Mouse (Mus musculus): ENCODE data around the gene Apbb1. TPM values are rescaled to one million over a fixed set of nuclear protein-coding genes. Genes with fewer than 3 reads are reported as not detected.

Gene Apbb1
- total and polyA plus RNA-seq, 2 experiments = 1.1 to 1.6 TPM

DNA sequence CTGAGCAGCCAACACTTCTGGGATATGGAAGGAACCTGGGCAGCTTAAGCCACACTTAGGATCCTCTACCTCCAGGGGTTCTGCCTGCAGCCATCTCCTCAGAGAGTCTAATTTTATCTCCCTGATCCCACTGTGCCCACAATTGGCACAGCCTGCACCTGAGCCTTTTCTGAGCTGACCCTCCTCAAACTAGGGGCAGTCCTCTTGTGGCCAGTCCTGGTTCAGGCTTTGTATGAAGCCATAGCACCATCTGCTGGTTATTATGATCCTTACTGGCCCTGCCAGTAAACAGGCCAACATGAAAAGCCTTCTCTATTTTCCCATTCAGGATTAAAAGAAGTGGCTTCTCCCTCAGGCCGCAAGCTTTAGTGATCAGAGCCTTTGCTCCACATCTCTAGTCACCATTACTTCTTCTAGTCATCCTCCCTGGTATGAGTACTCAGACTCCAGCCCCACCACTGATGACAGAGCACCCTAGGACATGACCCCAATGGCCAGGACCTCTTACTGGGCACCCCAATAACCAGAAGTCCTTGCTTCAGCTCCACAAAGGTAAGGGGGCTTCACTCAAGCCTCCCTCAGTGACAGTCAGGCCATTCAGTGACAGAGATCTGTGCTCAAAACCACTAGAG is 54.0 kb downstream of the Apbb1 start:
- H3K36me3 ChIP-seq (ENCODE audit: control insufficient read depth, insufficient read depth, low read length) = no peaks in the 10 kb centered on the region
- H3K9ac ChIP-seq (ENCODE audit: low read depth, low read length) = no peak overlapping the region
- no peaks in the 10 kb centered on the region for H3K79me2 ChIP-seq (ENCODE audit: control insufficient read depth, insufficient read depth, low read length)
- H3K4me1 ChIP-seq (ENCODE audit: control insufficient read depth, insufficient read depth, low read length) = no peaks in the 10 kb centered on the region
- H3K27me3 ChIP-seq (ENCODE audit: control insufficient read depth, insufficient read depth, low read length) = no peaks in the 10 kb centered on the region
- H3K4me3 ChIP-seq (ENCODE audit: insufficient read depth, low read depth, low read length) = no peak overlapping the region
- 64% methylated on average over 1 of the region's 1 CpGs for WGBS
- peak; percentile 35 for TF ChIP-seq CTCF (IDR thresholded peaks at IDR 0.05; ENCODE audit: low read depth, low read length)
- no peak for TF ChIP-seq POLR2A (IDR thresholded peaks at IDR 0.05; ENCODE audit: extremely low read depth, insufficient read depth, low read length)
- H3K27ac ChIP-seq (replicated peaks; ENCODE audit: insufficient read depth, low read depth, low read length) = no peak overlapping the region
- no peak for DNase-seq (ENCODE audit: extremely low read depth, low read depth, low spot score)

- H3K27ac ChIP-seq (replicated peaks; ENCODE audit: insufficient read depth, low read depth, low read length) = no peak overlapping the region
- no peak for TF ChIP-seq CTCF (IDR thresholded peaks at IDR 0.05; ENCODE audit: low read depth, low read length)
- no peak for TF ChIP-seq POLR2A (IDR thresholded peaks at IDR 0.05; ENCODE audit: extremely low read depth, insufficient read depth, low read length)
Observed at GRCm38 (mm10) chr7:105524222-105524621, 57.2 kb downstream of the Apbb1 start.

DNA sequence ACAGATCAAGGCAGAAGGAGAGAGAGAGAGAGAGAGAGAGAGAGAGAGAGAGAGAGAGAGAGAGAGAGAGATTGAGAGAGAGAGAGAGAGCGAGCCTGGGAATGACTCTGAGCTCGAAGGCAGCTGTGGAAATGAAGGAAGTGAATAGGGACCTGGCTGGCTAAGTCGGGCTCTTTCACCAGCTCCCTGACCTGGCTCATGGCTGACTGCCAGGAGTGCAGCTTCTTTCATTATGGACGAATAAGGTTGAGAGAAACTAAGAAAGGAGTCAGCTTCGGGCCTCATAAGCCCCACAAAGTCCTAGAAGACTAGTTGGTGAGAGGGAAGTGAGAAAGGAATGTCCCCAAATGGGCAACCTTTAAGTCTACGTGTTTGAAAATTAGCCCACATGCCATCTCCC is 61.3 kb downstream of the Apbb1 start:
- H3K27me3 ChIP-seq (ENCODE audit: control insufficient read depth, insufficient read depth, low read length) = no peaks in the 10 kb centered on the region
- H3K27ac ChIP-seq (replicated peaks; ENCODE audit: insufficient read depth, low read depth, low read length) = no peak overlapping the region
- TF ChIP-seq POLR2A (IDR thresholded peaks at IDR 0.05; ENCODE audit: extremely low read depth, insufficient read depth, low read length) (no peak), CTCF (IDR thresholded peaks at IDR 0.05; ENCODE audit: low read depth, low read length) (no peak)
- H3K4me3 ChIP-seq (ENCODE audit: insufficient read depth, low read depth, low read length) = no peak overlapping the region
- 52% methylated on average over 6 of the region's 6 CpGs for WGBS
- H3K9ac ChIP-seq (ENCODE audit: low read depth, low read length) = no peak overlapping the region
- DNase-seq (ENCODE audit: extremely low read depth, low read depth, low spot score) = peak; percentile 9
- H3K79me2 ChIP-seq (ENCODE audit: control insufficient read depth, insufficient read depth, low read length) = no peaks in the 10 kb centered on the region
- no peaks in the 10 kb centered on the region for H3K4me1 ChIP-seq (ENCODE audit: control insufficient read depth, insufficient read depth, low read length)
- no peaks in the 10 kb centered on the region for H3K36me3 ChIP-seq (ENCODE audit: control insufficient read depth, insufficient read depth, low read length)

More at GRCm38 (mm10) chr7:105524222-105524621, 57.2 kb downstream of the Apbb1 start:
- Histone ChIP-seq H3K9ac (ENCODE audit: low read depth, low read length) (no peak overlapping the region), H3K4me1 (ENCODE audit: control insufficient read depth, insufficient read depth, low read length) (no peaks in the 10 kb centered on the region), H3K4me3 (ENCODE audit: insufficient read depth, low read depth, low read length) (no peak overlapping the region), H3K27me3 (ENCODE audit: control insufficient read depth, insufficient read depth, low read length) (no peaks in the 10 kb centered on the region), H3K79me2 (ENCODE audit: control insufficient read depth, insufficient read depth, low read length) (no peaks in the 10 kb centered on the region), H3K36me3 (ENCODE audit: control insufficient read depth, insufficient read depth, low read length) (no peaks in the 10 kb centered on the region)
- DNase-seq (ENCODE audit: extremely low read depth, low read depth, low spot score) = no peak
- WGBS = 88% methylated on average over 2 of the region's 2 CpGs

DNA sequence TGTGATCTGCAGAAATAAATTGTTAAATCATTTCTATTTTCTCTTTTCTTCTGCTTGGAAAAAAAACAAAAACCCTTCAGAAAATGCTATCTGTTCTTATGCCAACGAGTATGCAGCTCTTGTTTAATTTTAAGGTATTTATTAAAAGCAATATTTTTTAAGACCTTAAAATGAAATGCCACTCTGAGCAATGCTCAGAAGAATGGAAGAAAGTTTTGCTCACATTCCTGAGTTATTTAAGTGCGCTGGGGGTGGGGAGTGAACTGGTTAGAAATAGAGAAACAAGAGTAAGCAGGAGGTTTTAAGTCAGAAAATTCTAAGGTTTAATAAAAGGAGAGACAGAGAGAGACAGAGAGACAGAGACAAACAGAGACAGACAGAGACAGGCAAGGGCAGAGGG is 61.7 kb downstream of the Apbb1 start:
- TF ChIP-seq CTCF (IDR thresholded peaks at IDR 0.05; ENCODE audit: low read depth, low read length) (no peak), POLR2A (IDR thresholded peaks at IDR 0.05; ENCODE audit: extremely low read depth, insufficient read depth, low read length) (no peak)
- H3K4me3 ChIP-seq (ENCODE audit: insufficient read depth, low read depth, low read length) = no peak overlapping the region
- 79% methylated on average over 2 of the region's 2 CpGs for WGBS
- no peaks in the 10 kb centered on the region for H3K27me3 ChIP-seq (ENCODE audit: control insufficient read depth, insufficient read depth, low read length)
- H3K9ac ChIP-seq (ENCODE audit: low read depth, low read length) = no peak overlapping the region
- H3K79me2 ChIP-seq (ENCODE audit: control insufficient read depth, insufficient read depth, low read length) = no peaks in the 10 kb centered on the region
- DNase-seq (ENCODE audit: extremely low read depth, low read depth, low spot score) = no peak
- no peaks in the 10 kb centered on the region for H3K4me1 ChIP-seq (ENCODE audit: control insufficient read depth, insufficient read depth, low read length)
- no peak overlapping the region for H3K27ac ChIP-seq (replicated peaks; ENCODE audit: insufficient read depth, low read depth, low read length)
- no peaks in the 10 kb centered on the region for H3K36me3 ChIP-seq (ENCODE audit: control insufficient read depth, insufficient read depth, low read length)

DNA sequence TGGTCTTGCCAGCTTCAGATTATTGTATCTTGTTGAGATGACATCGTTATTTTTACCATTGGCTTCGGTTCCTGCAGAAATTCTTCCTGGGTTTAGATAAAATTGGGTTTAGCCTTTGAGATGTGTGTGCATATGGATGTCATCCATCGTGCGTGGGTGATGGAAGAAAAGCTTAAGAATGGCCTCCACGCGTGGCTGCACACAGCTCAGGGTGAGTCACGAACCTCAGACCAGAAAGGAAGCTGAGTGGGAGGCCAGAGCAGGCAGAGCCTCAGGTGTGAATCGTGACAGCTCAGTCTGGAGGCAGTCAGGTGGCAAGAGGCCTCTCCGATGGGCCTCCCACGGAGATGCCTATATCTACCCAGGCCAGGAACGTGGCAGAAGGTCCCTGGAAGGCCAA is 62.1 kb downstream of the Apbb1 start:
- no peak for TF ChIP-seq CTCF (IDR thresholded peaks at IDR 0.05; ENCODE audit: low read depth, low read length)
- TF ChIP-seq POLR2A (IDR thresholded peaks at IDR 0.05; ENCODE audit: extremely low read depth, insufficient read depth, low read length) = no peak
- H3K79me2 ChIP-seq (ENCODE audit: control insufficient read depth, insufficient read depth, low read length) = no peaks in the 10 kb centered on the region
- WGBS = 83% methylated on average over 11 of the region's 11 CpGs
- no peak for DNase-seq (ENCODE audit: extremely low read depth, low read depth, low spot score)
- no peak overlapping the region for H3K27ac ChIP-seq (replicated peaks; ENCODE audit: insufficient read depth, low read depth, low read length)
- H3K9ac ChIP-seq (ENCODE audit: low read depth, low read length) = no peak overlapping the region
- H3K4me3 ChIP-seq (ENCODE audit: insufficient read depth, low read depth, low read length) = no peak overlapping the region
- H3K36me3 ChIP-seq (ENCODE audit: control insufficient read depth, insufficient read depth, low read length) = no peaks in the 10 kb centered on the region
- no peaks in the 10 kb centered on the region for H3K27me3 ChIP-seq (ENCODE audit: control insufficient read depth, insufficient read depth, low read length)
- H3K4me1 ChIP-seq (ENCODE audit: control insufficient read depth, insufficient read depth, low read length) = no peaks in the 10 kb centered on the region

DNA sequence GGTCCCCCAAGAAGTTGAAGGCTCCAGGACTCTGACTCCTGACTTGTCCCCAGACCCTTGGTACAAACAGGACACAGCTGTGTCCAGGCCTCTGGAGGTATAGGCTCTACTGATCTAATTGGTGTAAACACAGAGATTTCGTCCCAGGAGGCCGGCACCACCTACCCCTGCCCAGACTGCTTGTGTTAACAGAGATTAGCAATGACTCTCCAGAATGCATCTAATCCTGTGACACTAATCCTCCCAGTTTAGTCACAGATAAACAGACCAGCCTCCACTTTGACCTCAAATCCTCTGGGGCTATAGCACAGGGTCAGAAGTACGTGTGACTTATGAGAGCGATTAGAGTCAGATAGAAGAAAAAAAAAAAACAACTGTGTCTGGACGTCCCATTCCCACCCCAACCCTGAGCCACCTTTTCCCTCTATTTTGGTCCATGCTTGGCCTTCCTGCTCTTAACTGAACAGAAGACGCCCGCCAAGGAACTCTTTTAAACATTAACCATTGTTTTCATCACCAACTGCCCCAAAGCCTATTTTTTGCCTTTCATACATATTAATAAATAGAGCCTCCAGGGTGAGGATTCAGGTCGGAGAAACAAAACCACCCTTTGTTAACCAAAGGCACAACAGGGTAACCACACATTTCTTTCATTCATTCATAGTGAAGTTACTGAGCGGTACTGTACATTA is 64.6 kb downstream of the Apbb1 start:
- no peak overlapping the region for H3K27ac ChIP-seq (replicated peaks; ENCODE audit: insufficient read depth, low read depth, low read length)
- no peak for TF ChIP-seq POLR2A (IDR thresholded peaks at IDR 0.05; ENCODE audit: extremely low read depth, insufficient read depth, low read length)
- TF ChIP-seq CTCF (IDR thresholded peaks at IDR 0.05; ENCODE audit: low read depth, low read length) = no peak
- H3K79me2 ChIP-seq (ENCODE audit: control insufficient read depth, insufficient read depth, low read length) = no peaks in the 10 kb centered on the region
- H3K4me1 ChIP-seq (ENCODE audit: control insufficient read depth, insufficient read depth, low read length) = no peaks in the 10 kb centered on the region
- no peak overlapping the region for H3K9ac ChIP-seq (ENCODE audit: low read depth, low read length)
- no peak overlapping the region for H3K4me3 ChIP-seq (ENCODE audit: insufficient read depth, low read depth, low read length)
- 39% methylated on average over 9 of the region's 9 CpGs for WGBS
- no peaks in the 10 kb centered on the region for H3K36me3 ChIP-seq (ENCODE audit: control insufficient read depth, insufficient read depth, low read length)
- peak; percentile 7 for DNase-seq (ENCODE audit: extremely low read depth, low read depth, low spot score)
- no peaks in the 10 kb centered on the region for H3K27me3 ChIP-seq (ENCODE audit: control insufficient read depth, insufficient read depth, low read length)

Measured in liver, adult 2 months (tissue).